Mouse (Mus musculus) lung, postnatal 0 days (tissue): Measurements from ENCODE around the gene Kcnq1.

Source experiments
- CTCF ChIP-seq: IDR thresholded peaks from 2 replicates; pipeline ENCODE4 v1.5.1; 2016; ENCODE audit warnings: antibody characterized with exemption, mild to moderate bottlenecking
- EP300 ChIP-seq: IDR thresholded peaks from 2 replicates; pipeline ENCODE4 v1.6.1; 2016; ENCODE audit warnings: antibody characterized with exemption, mild to moderate bottlenecking, control low read depth

DNA sequence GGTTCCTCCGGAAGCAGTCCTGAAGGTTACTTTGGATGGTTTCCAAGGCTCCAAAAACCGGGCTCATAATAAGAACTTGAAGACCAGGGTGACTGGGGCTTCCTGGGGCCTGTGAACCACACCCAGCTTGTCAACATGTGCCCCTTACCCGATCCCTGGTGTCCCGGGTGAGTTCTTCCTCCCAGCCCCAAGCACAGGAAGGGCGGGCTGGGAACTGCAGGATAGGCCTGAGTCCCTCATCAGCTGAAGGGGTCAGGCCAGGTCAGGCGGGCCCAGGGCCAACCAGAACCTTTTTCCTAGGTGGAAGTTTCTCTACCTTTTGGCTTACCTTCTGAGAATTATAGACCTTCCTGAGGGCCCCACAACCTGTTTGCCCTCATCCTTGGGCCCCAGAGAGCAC, 306.4 kb downstream of the Kcnq1 start:
- TF ChIP-seq CTCF (no peak), EP300 (no peak)
